Mouse (Mus musculus) hindbrain, postnatal 0 days (tissue): ENCODE measurements at regions not wholly inside any gene's neighbourhood (a gene's known extent, or its start where the extent isn't known, plus 50 kb on each side); places are given as distances from the start of the nearest gene placed in this dataset.
A peak's percentile ranks its signal among the peaks of the same experiment; 100 is the strongest.

Source experiments
- ATAC-seq: fragments of 200-750 bp; cut with Nextera tagmentation; 2 replicates; pipeline ENCODE4 v1.8.0; 2017; ENCODE audit warnings: mild to moderate bottlenecking, moderate TSS enrichment, moderate library complexity
- DNase-seq: peaks from one replicate; pipeline ENCODE4 v3.0.0-alpha.2; 2015; ENCODE audit warnings: low spot score
- H3K27ac ChIP-seq: fragments of 300-500 bp; sonication (generic); 2 replicates; pipeline ENCODE4 v1.5.1; 2014; ENCODE audit warnings: mild to moderate bottlenecking
- H3K27me3 ChIP-seq: fragments of 300-500 bp; sonication (generic); 2 replicates; pipeline ENCODE4 v1.6.1; 2014; ENCODE audit warnings: low read length, mixed read lengths; ENCODE audit not compliant: insufficient read depth
- H3K36me3 ChIP-seq: fragments of 300-500 bp; sonication (generic); 2 replicates; pipeline ENCODE4 v1.6.1; 2014; ENCODE audit warnings: low read length, mixed read lengths; ENCODE audit not compliant: insufficient read depth
- H3K4me1 ChIP-seq: fragments of 300-500 bp; sonication (generic); 2 replicates; pipeline ENCODE4 v1.6.1; 2014; ENCODE audit warnings: antibody characterized with exemption, low read length, mixed read lengths; ENCODE audit not compliant: insufficient read depth
- H3K4me2 ChIP-seq: fragments of 300-500 bp; sonication (generic); 2 replicates; pipeline ENCODE4 v1.6.1; 2014; ENCODE audit warnings: low read depth, mild to moderate bottlenecking, low read length, moderate library complexity, mixed read lengths
- H3K4me3 ChIP-seq: fragments of 300-500 bp; sonication (generic); 2 replicates; pipeline ENCODE4 v1.5.1; 2014; ENCODE audit warnings: low read length
- H3K9ac ChIP-seq: fragments of 300-500 bp; sonication (generic); replicated peaks from 2 replicates; pipeline ENCODE4 v1.6.1; 2014; ENCODE audit warnings: mild to moderate bottlenecking, low read length, moderate library complexity, mixed read lengths
- H3K9me3 ChIP-seq: fragments of 300-500 bp; sonication (generic); 2 replicates; pipeline ENCODE4 v1.6.1; 2016; ENCODE audit warnings: low read length, mixed read lengths
- CTCF ChIP-seq: IDR thresholded peaks from 2 replicates; pipeline ENCODE4 v1.5.1; 2016; ENCODE audit warnings: antibody characterized with exemption, control low read depth, low read depth
- WGBS: fragments of 180-500 bp; shearing (Covaris S2); extraction: QIAGEN DNeasy Blood & Tissue Kit; methylation state at CpG from one replicate; pipeline ENCODE4 v1.1.7; 2014; 5-methylcytosine and 5-hydroxymethylcytosine counted together

- no peaks in the 10 kb centered on the region for H3K4me1 ChIP-seq
- no peak overlapping the region for H3K4me3 ChIP-seq
- no peak overlapping the region for H3K4me2 ChIP-seq
- no peak overlapping the region for H3K9ac ChIP-seq
- TF ChIP-seq CTCF: no peak
- H3K27ac ChIP-seq: no peak overlapping the region
- no peaks in the 10 kb centered on the region for H3K9me3 ChIP-seq
- WGBS: 76% methylated on average over 8 of the region's 8 CpGs
- peak; percentile 8 for DNase-seq
- ATAC-seq: no peak
- no peaks in the 10 kb centered on the region for H3K36me3 ChIP-seq
- no peaks in the 10 kb centered on the region for H3K27me3 ChIP-seq
These were observed 383.8 kb upstream of the Xrcc4 start for GRCm38 (mm10) chr13:90473041-90473825.

- no peak overlapping the region for H3K4me3 ChIP-seq
- no peak for ATAC-seq
- 70% methylated on average over 5 of the region's 5 CpGs for WGBS
- no peaks in the 10 kb centered on the region for H3K27me3 ChIP-seq
- H3K36me3 ChIP-seq: no peaks in the 10 kb centered on the region
- DNase-seq: no peak
- H3K4me2 ChIP-seq: no peak overlapping the region
- TF ChIP-seq CTCF: no peak
- H3K4me1 ChIP-seq: no peaks in the 10 kb centered on the region
- no peak overlapping the region for H3K9ac ChIP-seq
- H3K9me3 ChIP-seq: no peaks in the 10 kb centered on the region
- no peak overlapping the region for H3K27ac ChIP-seq
These were observed 376.7 kb upstream of the Xrcc4 start for GRCm38 (mm10) chr13:90466096-90466495.

DNA sequence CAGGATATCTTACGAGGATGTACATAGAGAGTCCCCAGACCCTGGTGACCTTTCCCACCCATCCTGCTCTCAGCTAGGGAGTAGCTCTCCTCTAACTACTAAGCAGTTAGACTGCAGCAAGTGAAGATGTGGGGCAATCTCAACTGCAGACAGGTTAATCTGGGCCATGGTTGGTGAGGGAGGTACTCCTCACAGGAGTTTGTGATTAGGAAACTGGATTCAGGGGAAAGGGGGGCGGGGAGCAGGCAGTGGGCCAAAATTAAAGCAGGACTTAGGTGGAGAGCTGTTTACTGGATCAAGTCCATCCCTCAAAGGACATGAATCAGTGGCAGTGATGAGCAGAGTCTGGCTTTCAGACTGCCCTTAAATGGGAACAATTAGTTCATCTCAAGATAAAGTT is 374.6 kb upstream of the Xrcc4 start:
- ATAC-seq (no peak), DNase-seq (no peak)
- H3K9ac ChIP-seq: no peak overlapping the region
- no peak overlapping the region for H3K27ac ChIP-seq
- 81% methylated on average over 2 of the region's 2 CpGs for WGBS
- no peak for TF ChIP-seq CTCF
- no peak overlapping the region for H3K4me3 ChIP-seq
- no peaks in the 10 kb centered on the region for H3K9me3 ChIP-seq
- H3K4me2 ChIP-seq: no peak overlapping the region
- H3K36me3 ChIP-seq: no peaks in the 10 kb centered on the region
- no peaks in the 10 kb centered on the region for H3K27me3 ChIP-seq
- no peaks in the 10 kb centered on the region for H3K4me1 ChIP-seq

DNA sequence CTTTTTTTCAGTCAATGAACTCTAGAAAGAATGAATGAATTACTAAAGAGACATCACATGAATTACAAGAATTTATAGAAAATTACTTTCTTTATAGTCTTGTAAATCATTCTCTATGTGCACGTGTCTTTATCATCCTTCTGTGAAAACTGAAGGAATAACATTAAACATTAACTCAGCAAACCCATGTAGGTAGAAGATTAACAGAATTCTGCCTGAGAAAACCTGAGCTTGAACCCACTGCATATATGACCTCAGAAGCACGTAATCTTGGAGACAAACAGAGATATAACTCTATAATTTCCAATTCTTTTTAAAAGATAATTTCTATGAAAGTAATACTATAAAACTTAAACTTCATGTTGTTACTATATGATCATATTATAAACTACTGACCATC is 374.0 kb upstream of the Xrcc4 start:
- 80% methylated on average over 2 of the region's 2 CpGs for WGBS
- TF ChIP-seq CTCF: no peak
- Histone ChIP-seq H3K9ac (no peak overlapping the region), H3K27me3 (no peaks in the 10 kb centered on the region), H3K4me1 (no peaks in the 10 kb centered on the region), H3K27ac (no peak overlapping the region), H3K9me3 (no peaks in the 10 kb centered on the region), H3K36me3 (no peaks in the 10 kb centered on the region), H3K4me2 (no peak overlapping the region), H3K4me3 (no peak overlapping the region)
- ATAC-seq: no peak
- DNase-seq: no peak

DNA sequence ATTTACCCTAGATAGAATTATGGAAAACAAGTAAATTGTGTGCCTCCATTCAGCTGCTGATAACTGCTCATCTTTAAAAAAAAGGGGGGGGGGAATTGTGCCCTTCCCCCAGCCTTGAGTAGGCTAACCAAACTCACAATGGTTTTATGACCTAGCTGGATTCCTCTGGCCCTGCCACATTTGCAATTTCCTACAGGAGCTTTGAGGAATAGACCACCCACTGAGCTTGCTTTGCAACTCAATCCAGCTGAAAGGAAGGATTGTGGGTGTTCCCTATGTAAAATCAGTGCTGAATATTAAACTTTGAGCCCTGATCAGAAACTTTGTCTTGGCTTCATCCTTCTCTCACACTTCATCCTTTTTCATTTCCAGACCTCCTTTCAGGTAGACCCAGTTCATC is 365.2 kb upstream of the Xrcc4 start:
- TF ChIP-seq CTCF: no peak
- ATAC-seq: no peak

GRCm38 (mm10) chr13:90426901-90427300 is 337.5 kb upstream of the Xrcc4 start:
- Histone ChIP-seq H3K4me1 (no peaks in the 10 kb centered on the region), H3K4me2 (no peak overlapping the region), H3K27me3 (no peaks in the 10 kb centered on the region), H3K9ac (no peak overlapping the region), H3K4me3 (no peak overlapping the region), H3K9me3 (no peaks in the 10 kb centered on the region), H3K27ac (no peak overlapping the region), H3K36me3 (no peaks in the 10 kb centered on the region)
- WGBS: 90% methylated on average over 3 of the region's 3 CpGs
- no peak for TF ChIP-seq CTCF
- no peak for DNase-seq
- ATAC-seq: no peak

More for the DNA sequence above, 365.2 kb upstream of the Xrcc4 start:
- Histone ChIP-seq H3K36me3 (no peaks in the 10 kb centered on the region), H3K4me1 (no peaks in the 10 kb centered on the region), H3K4me2 (no peak overlapping the region), H3K27ac (no peak overlapping the region), H3K9me3 (no peaks in the 10 kb centered on the region), H3K9ac (no peak overlapping the region), H3K4me3 (no peak overlapping the region), H3K27me3 (no peaks in the 10 kb centered on the region)
- no peak for DNase-seq

GRCm38 (mm10) chr13:90425379-90425778 is 336.0 kb upstream of the Xrcc4 start:
- H3K4me2 ChIP-seq: no peak overlapping the region
- no peak for DNase-seq
- no peak for ATAC-seq

More at GRCm38 (mm10) chr13:90425379-90425778, 336.0 kb upstream of the Xrcc4 start:
- no peaks in the 10 kb centered on the region for H3K9me3 ChIP-seq
- TF ChIP-seq CTCF: no peak
- H3K4me1 ChIP-seq: no peaks in the 10 kb centered on the region
- H3K27ac ChIP-seq: no peak overlapping the region
- H3K9ac ChIP-seq: no peak overlapping the region
- no peaks in the 10 kb centered on the region for H3K36me3 ChIP-seq
- WGBS: 72% methylated on average over 1 of the region's 1 CpGs
- no peak overlapping the region for H3K4me3 ChIP-seq
- H3K27me3 ChIP-seq: no peaks in the 10 kb centered on the region
